In the genomic region with DNA sequence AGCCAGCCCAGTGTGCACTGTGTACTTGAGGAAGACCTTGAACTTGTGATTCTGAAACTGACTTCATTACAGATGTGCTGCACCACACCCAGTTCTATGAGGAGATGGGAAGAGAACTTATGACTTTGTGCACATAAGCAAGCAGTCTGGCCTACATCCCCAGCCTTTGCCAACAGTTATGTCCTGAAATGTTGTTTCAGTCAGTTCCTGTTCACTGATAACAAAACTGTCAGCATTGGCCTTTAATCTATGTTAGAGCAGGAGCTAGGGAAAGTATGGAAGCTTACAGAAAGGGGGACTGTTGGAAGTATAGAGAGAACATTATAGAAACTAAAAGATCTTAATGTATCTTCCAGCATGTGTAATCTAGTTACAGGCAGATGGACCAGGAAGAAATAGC, we compare ENCODE assay signal across 19 mouse cellular contexts. TPM values are rescaled to one million over a fixed set of nuclear protein-coding genes. Genes with fewer than 3 reads are reported as not detected.
DNase-seq lines count a peak whose midpoint lies in the region; ATAC-seq lines count a peak whose summit lies in the region.
"Had no signal": no experiment of that assay in that cellular context is flagged by ENCODE, and none has a peak within 500 bp of the region (broad histone marks: within the 10 kb centered on the region; RNA-seq: fewer than 3 reads in every experiment).

No protein-coding gene starts in this region.

- H3K4me3 ChIP-seq in heart, embryonic 10.5 days, result no peak overlapping the region
- no peak overlapping the region for H3K4me3 ChIP-seq in heart, embryonic 15.5 days
- no peak overlapping the region for H3K4me3 ChIP-seq in liver, embryonic 11.5 days (ENCODE audit: low read depth, low read length)
- H3K4me3 ChIP-seq in liver, embryonic 16.5 days (ENCODE audit: low read depth, low read length), result no peak overlapping the region
- H3K4me3 ChIP-seq in midbrain, embryonic 13.5 days (replicated peaks), result no peak overlapping the region
- H3K4me3 ChIP-seq: embryonic facial prominence, embryonic 13.5 days; forebrain, embryonic 10.5 days; forebrain, embryonic 15.5 days; kidney, embryonic 15.5 days; midbrain, embryonic 15.5 days; neural tube, embryonic 15.5 days had no signal

- peaks cover 42% of the 10 kb centered on the region for H3K36me3 ChIP-seq in heart, embryonic 10.5 days
- peaks cover 34% of the 10 kb centered on the region for H3K36me3 ChIP-seq in heart, embryonic 15.5 days
- peaks cover 8% of the 10 kb centered on the region; the same call in 1 of the 2 replicates for H3K36me3 ChIP-seq in liver, embryonic 11.5 days (ENCODE audit: control insufficient read depth, insufficient read depth, low read length)
- H3K36me3 ChIP-seq in liver, embryonic 16.5 days (ENCODE audit: control insufficient read depth, insufficient read depth), result no peaks in the 10 kb centered on the region
- H3K36me3 ChIP-seq in midbrain, embryonic 13.5 days, result peaks cover 40% of the 10 kb centered on the region

- peak; percentile 70 for DNase-seq in heart, embryonic 10.5 days (ENCODE audit: low spot score)
- no peak for DNase-seq in heart, postnatal 14 days
- DNase-seq in heart, postnatal 25 days (ENCODE audit: low spot score), result no peak
- no peak for DNase-seq in liver, embryonic 11.5 days (ENCODE audit: low spot score)
- no peak for DNase-seq in lung, postnatal 36 days
- DNase-seq: gastrocnemius, postnatal 25 days had no signal

- peak overlapping the region; percentile 76 for H3K27ac ChIP-seq in heart, embryonic 10.5 days
- peak overlapping the region; percentile 62 for H3K27ac ChIP-seq in heart, embryonic 15.5 days
- H3K27ac ChIP-seq in liver, embryonic 11.5 days (ENCODE audit: low read depth, low read length), result peak overlapping the region; percentile 93
- peak overlapping the region; percentile 89 for H3K27ac ChIP-seq in liver, embryonic 16.5 days (ENCODE audit: low read length)
- no peak overlapping the region for H3K27ac ChIP-seq in midbrain, embryonic 13.5 days
- H3K27ac ChIP-seq: embryonic facial prominence, embryonic 13.5 days; forebrain, embryonic 10.5 days; forebrain, embryonic 15.5 days; hindbrain, embryonic 14.5 days; kidney, embryonic 15.5 days; macrophage; midbrain, embryonic 15.5 days; neural tube, embryonic 15.5 days had no signal

- H3K4me1 ChIP-seq in heart, embryonic 10.5 days, result peaks cover 18% of the 10 kb centered on the region
- peaks cover 5% of the 10 kb centered on the region for H3K4me1 ChIP-seq in heart, embryonic 15.5 days (replicated peaks)
- peaks cover 41% of the 10 kb centered on the region for H3K4me1 ChIP-seq in liver, embryonic 11.5 days (replicated peaks; ENCODE audit: control insufficient read depth, insufficient read depth, low read length)
- H3K4me1 ChIP-seq in liver, embryonic 16.5 days (ENCODE audit: control insufficient read depth, low read depth, low read length), result peaks cover 46% of the 10 kb centered on the region
- H3K4me1 ChIP-seq in midbrain, embryonic 13.5 days (replicated peaks), result no peaks in the 10 kb centered on the region
- H3K4me1 ChIP-seq: embryonic facial prominence, embryonic 13.5 days; forebrain, embryonic 10.5 days; forebrain, embryonic 15.5 days; kidney, embryonic 15.5 days; midbrain, embryonic 15.5 days; neural tube, embryonic 15.5 days had no signal

- H3K4me2 ChIP-seq in heart, embryonic 15.5 days, result no peak overlapping the region
- H3K4me2 ChIP-seq in liver, embryonic 11.5 days, result no peak overlapping the region
- no peak overlapping the region for H3K4me2 ChIP-seq in liver, embryonic 16.5 days (ENCODE audit: low read depth, low read length)
- H3K4me2 ChIP-seq in midbrain, embryonic 13.5 days (replicated peaks), result no peak overlapping the region
- H3K4me2 ChIP-seq: embryonic facial prominence, embryonic 13.5 days; forebrain, embryonic 15.5 days; hindbrain, embryonic 14.5 days; kidney, embryonic 15.5 days; midbrain, embryonic 15.5 days; neural tube, embryonic 15.5 days had no signal

- ATAC-seq in heart, embryonic 15.5 days (replicated peaks; ENCODE audit: insufficient number of reproducible peaks, insufficient read depth, low FRiP score, low read depth), result 0 out of 2 replicates have a peak, but pooled peaks have one; percentile 34
- peak; percentile 12; the same call in 1 of the 2 replicates for ATAC-seq in liver, embryonic 11.5 days (replicated peaks; ENCODE audit: low FRiP score)
- ATAC-seq in liver, embryonic 16.5 days (ENCODE audit: low read depth), result peak; percentile 5; the same call in 1 of the 2 replicates
- ATAC-seq in midbrain, embryonic 13.5 days, result no peak
- ATAC-seq: forebrain, embryonic 15.5 days; midbrain, embryonic 15.5 days; Patski had no signal

- intact Hi-C loops in heart, postnatal 14 days (cut with DNase I), result loop anchor here (1.0 to 10.0 kb wide), 5 partner anchors 170 to 951 kb away; partner anchors contain the start of genes Cldnd1 and Gabrr3
- intact Hi-C loops in heart, postnatal 25 days (cut with DNase I), result loop anchor here (2.0 to 5.0 kb wide), 4 partner anchors 42 to 298 kb away; no protein-coding TSS in a partner anchor

- H3K9ac ChIP-seq in heart, embryonic 15.5 days, result no peak overlapping the region
- H3K9ac ChIP-seq in liver, embryonic 11.5 days (ENCODE audit: low read depth, low read length), result peak overlapping the region; percentile 37
- peak overlapping the region; percentile 60 for H3K9ac ChIP-seq in liver, embryonic 16.5 days (ENCODE audit: low read depth, low read length)
- H3K9ac ChIP-seq in midbrain, embryonic 13.5 days (replicated peaks), result no peak overlapping the region
- H3K9ac ChIP-seq: embryonic facial prominence, embryonic 13.5 days; forebrain, embryonic 15.5 days; hindbrain, embryonic 14.5 days; kidney, embryonic 15.5 days; midbrain, embryonic 15.5 days; neural tube, embryonic 15.5 days had no signal

- H3K9me3 ChIP-seq in heart, embryonic 10.5 days, result no peaks in the 10 kb centered on the region
- no peaks in the 10 kb centered on the region for H3K9me3 ChIP-seq in heart, embryonic 15.5 days (replicated peaks)
- H3K9me3 ChIP-seq in liver, embryonic 11.5 days (ENCODE audit: control insufficient read depth, low read length), result no peaks in the 10 kb centered on the region
- H3K9me3 ChIP-seq in liver, embryonic 16.5 days (replicated peaks; ENCODE audit: control insufficient read depth, low read length), result no peaks in the 10 kb centered on the region
- no peaks in the 10 kb centered on the region for H3K9me3 ChIP-seq in midbrain, embryonic 13.5 days
- H3K9me3 ChIP-seq: embryonic facial prominence, embryonic 13.5 days; forebrain, embryonic 10.5 days; forebrain, embryonic 15.5 days; G1E; kidney, embryonic 15.5 days; midbrain, embryonic 15.5 days; neural tube, embryonic 15.5 days had no signal

- no peaks in the 10 kb centered on the region for H3K27me3 ChIP-seq in heart, embryonic 10.5 days (ENCODE audit: insufficient read depth, poor library complexity, severe bottlenecking)
- H3K27me3 ChIP-seq in heart, embryonic 15.5 days, result no peaks in the 10 kb centered on the region
- H3K27me3 ChIP-seq in liver, embryonic 11.5 days (replicated peaks; ENCODE audit: control insufficient read depth, insufficient read depth, low read length), result no peaks in the 10 kb centered on the region
- H3K27me3 ChIP-seq in liver, embryonic 16.5 days (ENCODE audit: control insufficient read depth, insufficient read depth, low read depth, low read length), result no peaks in the 10 kb centered on the region
- H3K27me3 ChIP-seq in midbrain, embryonic 13.5 days, result no peaks in the 10 kb centered on the region
- H3K27me3 ChIP-seq: embryonic facial prominence, embryonic 13.5 days; forebrain, embryonic 15.5 days; kidney, embryonic 15.5 days; midbrain, embryonic 15.5 days; neural tube, embryonic 15.5 days; Patski had no signal

RNA-seq across cellular contexts. Expression of gene Dcbld2, which starts 45.6 kb away (rescaled TPM):
- polyA plus RNA-seq in heart, embryonic 10.5 days (2016; fragmentation: Nextera tagmentation; extraction: Ambion mirVana), result 12.2 and 13.2 TPM in 2 replicates
- 10 to 100 TPM; 21.7 to 23.5 TPM for total RNA-seq in heart, postnatal 14 days (2021)
- polyA plus RNA-seq in heart, embryonic 15.5 days (2015; fragmentation: Nextera tagmentation; extraction: Ambion mirVana), result 10.7 and 11.7 TPM in 2 replicates
- total RNA-seq in heart, postnatal 25 days (2021), result 10 to 100 TPM; 17.8 to 19.2 TPM
- 9.1 and 9.4 TPM in 2 replicates for polyA plus RNA-seq in liver, embryonic 11.5 days (2014; fragmentation: Nextera tagmentation; extraction: Ambion mirVana)
- polyA plus RNA-seq in liver, embryonic 16.5 days (2015; fragmentation: Nextera tagmentation; extraction: Ambion mirVana), result 0.42 and 0.66 TPM in 2 replicates
- 6.1 TPM in 2 replicates for polyA plus RNA-seq in midbrain, embryonic 13.5 days (2015; fragmentation: Nextera tagmentation; extraction: Ambion mirVana)

Comparison
In these comparisons a context has a peak if more than half of its experiments do, and no peak if none do; other contexts are left out.
1. H3K9ac ChIP-seq: peak in liver, embryonic 11.5 days (single experiment) and liver, embryonic 16.5 days (single experiment); none in heart, embryonic 15.5 days (single experiment) and midbrain, embryonic 13.5 days (single experiment).